Mouse (Mus musculus) adrenal gland, adult 10 weeks (tissue): ENCODE data around the gene Olfr1238. TPM values are rescaled to one million over a fixed set of nuclear protein-coding genes. Genes with fewer than 3 reads are reported as not detected.

Experiments used
- polyA plus RNA-seq: library from polyadenylated mRNA; stranded (reverse); fragments of 350-450 nt; fragmentation: Illumina TruSeq; extraction: RNeasy Lipid Tissue Mini Kit (QIAGEN cat#74804); gene quantifications from one replicate; pipeline ENCODE4 v1.2.3, GENCODE M21; 2014; ENCODE audit warnings: low read depth, low replicate concordance

Gene Olfr1238
- not detected for polyA plus RNA-seq

DNA sequence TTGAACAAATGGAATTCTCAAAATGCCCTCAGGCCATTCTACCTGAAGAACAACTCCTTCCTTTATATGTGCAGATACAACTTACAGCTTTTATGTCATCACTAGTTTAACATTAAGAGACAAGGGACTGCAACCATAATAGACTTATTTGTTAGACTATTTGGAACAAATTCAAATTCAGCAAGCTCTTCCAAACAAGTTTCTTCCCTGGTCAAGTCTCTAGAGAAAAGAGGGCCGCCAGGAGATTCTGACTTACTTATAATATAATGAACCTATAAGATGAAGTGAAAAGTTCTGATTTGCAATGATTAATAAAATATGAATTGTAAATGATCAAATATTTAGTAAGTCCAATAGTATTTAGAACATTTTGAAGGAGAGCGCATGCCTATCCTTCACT, at the start of gene Olfr1238:
Olfr1238 (minus strand) TSS at position 101 of the 400 bp plus-strand sequence.

DNA sequence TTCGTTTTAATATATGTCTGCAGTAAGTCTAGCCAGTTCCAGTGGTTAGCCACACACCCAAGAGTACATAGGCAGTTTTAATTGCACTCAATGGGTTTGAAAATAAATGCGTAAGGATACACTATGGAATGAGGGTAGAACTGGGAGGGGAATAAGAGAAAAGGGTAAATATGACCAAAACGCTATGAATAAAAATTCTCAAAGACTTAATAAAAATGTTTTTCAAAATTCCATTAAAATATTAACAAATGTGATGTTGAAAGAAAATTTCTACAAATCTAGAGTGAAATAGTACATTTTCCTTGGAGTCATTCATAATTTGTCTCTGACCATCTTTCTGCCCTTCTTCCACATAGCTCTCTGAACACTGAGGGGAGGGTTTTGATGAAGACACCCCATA, 33.4 kb upstream of the Olfr1238 start, which contains the start of gene Olfr1240:
Olfr1240 (minus strand) TSS at position 101 of the 400 bp plus-strand sequence.

DNA sequence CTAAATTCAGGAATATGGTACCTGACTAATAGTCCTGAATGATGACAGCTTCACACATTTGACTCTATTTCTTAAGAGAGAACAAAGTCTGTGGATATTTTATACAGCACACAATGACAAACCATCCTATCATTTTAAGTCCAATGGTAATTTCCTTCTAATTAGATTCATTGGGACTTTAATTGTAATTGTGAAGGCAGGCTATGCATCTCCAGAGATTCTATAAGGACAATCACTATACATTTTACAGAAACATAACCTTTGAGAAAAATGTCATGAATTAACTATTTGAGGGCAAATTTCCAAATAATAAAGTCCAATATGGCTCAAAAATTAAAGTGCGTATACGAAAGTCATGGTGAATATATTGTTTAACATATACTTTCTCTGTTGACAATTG, 10.8 kb upstream of the Olfr1238 start, which contains the start of gene Olfr1239:
Olfr1239 (minus strand) TSS at position 101 of the 400 bp plus-strand sequence.

GRCm38 (mm10) chr2:89364765-89365164, 44.7 kb downstream of the Olfr1238 start, which contains the start of gene Olfr1234:
Olfr1234 (minus strand) TSS chr2:89364865.

Other genes starting within 250 kb of the Olfr1238 start
- not detected for gene Olfr1224-ps1, start 245.6 kb downstream of the Olfr1238 start, polyA plus RNA-seq
- not detected for gene Olfr1225, start 235.0 kb downstream of the Olfr1238 start, polyA plus RNA-seq
- not detected for gene Olfr1226, start 209.6 kb downstream of the Olfr1238 start, polyA plus RNA-seq
- not detected for gene Olfr1228, start 155.6 kb downstream of the Olfr1238 start, polyA plus RNA-seq
- not detected for gene Olfr1229, start 121.7 kb downstream of the Olfr1238 start, polyA plus RNA-seq
- not detected for gene Olfr1230, start 112.4 kb downstream of the Olfr1238 start, polyA plus RNA-seq
- gene Olfr1231, start 102.6 kb downstream of the Olfr1238 start, polyA plus RNA-seq: not detected
- not detected for gene Olfr1232, start 80.0 kb downstream of the Olfr1238 start, polyA plus RNA-seq
- gene Olfr1233, start 67.3 kb downstream of the Olfr1238 start, polyA plus RNA-seq: not detected
- gene Olfr1234, start 44.8 kb downstream of the Olfr1238 start, polyA plus RNA-seq: not detected
- gene Olfr1239, start 10.7 kb upstream of the Olfr1238 start, polyA plus RNA-seq: not detected
- not detected for gene Olfr1240, start 33.3 kb upstream of the Olfr1238 start, polyA plus RNA-seq
- not detected for gene Olfr1241, start 77.5 kb upstream of the Olfr1238 start, polyA plus RNA-seq
- gene Olfr1242, start 88.7 kb upstream of the Olfr1238 start, polyA plus RNA-seq: not detected
- gene Olfr1243, start 121.8 kb upstream of the Olfr1238 start, polyA plus RNA-seq: not detected
- not detected for gene Olfr1245, start 168.8 kb upstream of the Olfr1238 start, polyA plus RNA-seq
- not detected for gene Olfr1246, start 183.5 kb upstream of the Olfr1238 start, polyA plus RNA-seq
- gene Olfr1247, start 204.5 kb upstream of the Olfr1238 start, polyA plus RNA-seq: not detected
- gene Olfr1248, start 208.6 kb upstream of the Olfr1238 start, polyA plus RNA-seq: not detected
- not detected for gene Olfr1249, start 225.3 kb upstream of the Olfr1238 start, polyA plus RNA-seq